Mouse (Mus musculus): ENCODE measurements around the gene Lcn2. TPM values are rescaled to one million over a fixed set of nuclear protein-coding genes. Genes with fewer than 3 reads are reported as not detected.

Lcn2 gene
- polyA plus RNA-seq, 1 experiment = 1.0 TPM

DNA sequence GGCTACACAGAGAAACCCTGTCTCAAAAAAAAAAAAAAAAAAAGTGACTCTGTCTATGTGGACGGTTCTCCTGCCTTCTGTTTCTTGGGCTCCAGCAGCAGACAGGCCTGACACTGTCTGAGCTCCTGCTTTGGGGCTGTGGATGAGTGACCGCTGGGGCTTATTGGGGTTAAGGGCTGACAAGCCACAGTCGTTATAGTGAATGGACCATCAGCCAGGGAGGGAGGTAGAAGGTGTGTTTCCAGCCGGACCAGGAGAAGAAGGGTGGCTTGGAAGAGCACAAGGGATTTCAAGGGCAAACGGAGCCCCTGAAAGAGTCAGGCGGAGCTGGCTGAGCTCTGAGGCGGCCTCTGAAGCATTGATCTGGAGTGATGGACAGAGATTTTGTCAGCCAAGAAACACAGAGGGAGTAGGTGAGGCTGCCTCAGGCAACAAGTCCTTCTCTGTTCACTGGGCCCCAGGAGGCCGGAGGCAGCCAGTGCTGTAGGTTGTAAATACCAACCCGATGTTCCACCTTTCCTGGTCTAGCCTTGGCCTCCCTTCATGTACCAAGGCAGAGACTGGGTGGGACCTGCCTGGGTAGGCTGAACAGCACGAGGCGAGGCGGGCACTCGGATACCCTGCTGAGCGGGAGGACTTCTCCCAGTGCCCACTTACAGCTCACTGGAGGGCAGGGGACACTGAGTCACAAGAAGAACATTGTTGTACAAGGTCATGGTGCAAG is 43.3 kb downstream of the Lcn2 start:
- peak; percentile 47 to 58 for DNase-seq
- H3K27me3 ChIP-seq (ENCODE audit: control insufficient read depth, insufficient read depth, low read length) = no peaks in the 10 kb centered on the region
- TF ChIP-seq POLR2A (IDR thresholded peaks at IDR 0.05; ENCODE audit: borderline replicate concordance, insufficient read depth, low read length) = no peak
- TF ChIP-seq CTCF (IDR thresholded peaks at IDR 0.05; ENCODE audit: borderline replicate concordance, insufficient read depth, low read depth, low read length) = no peak
- peaks cover 80% of the 10 kb centered on the region for H3K4me1 ChIP-seq (ENCODE audit: control insufficient read depth, insufficient read depth, low read length)
- WGBS = 32% methylated on average over 14 of the region's 14 CpGs
- H3K27ac ChIP-seq (ENCODE audit: insufficient read depth, low read length) = peak overlapping the region; percentile 98
- peak overlapping the region; percentile 1 for H3K4me3 ChIP-seq (replicated peaks; ENCODE audit: insufficient read depth, low read depth, low read length)

- DNase-seq = peak; percentile 98 to 99
Observed at GRCm38 (mm10) chr2:32344056-32344455, 44.0 kb downstream of the Lcn2 start.

DNA sequence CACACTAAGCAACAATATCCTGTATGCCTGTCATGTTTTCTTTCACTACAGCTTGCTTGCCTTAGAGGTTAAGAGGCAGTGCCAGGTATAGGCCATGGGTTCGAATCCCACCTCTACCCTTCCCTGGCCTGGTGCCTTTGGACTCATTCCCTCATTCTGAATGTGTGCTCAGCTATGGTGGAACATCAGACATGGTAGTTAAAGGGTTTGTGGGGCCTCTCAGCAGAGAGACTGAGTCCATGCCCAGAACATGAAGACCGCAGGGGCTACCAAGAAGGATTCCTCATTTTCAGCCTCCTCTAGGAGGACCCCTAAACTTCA is 44.7 kb downstream of the Lcn2 start:
- TF ChIP-seq POLR2A (IDR thresholded peaks at IDR 0.05; ENCODE audit: borderline replicate concordance, insufficient read depth, low read length) = no peak
- no peak for TF ChIP-seq CTCF (IDR thresholded peaks at IDR 0.05; ENCODE audit: borderline replicate concordance, insufficient read depth, low read depth, low read length)
- no peak for DNase-seq
- no peak overlapping the region for H3K4me3 ChIP-seq (replicated peaks; ENCODE audit: insufficient read depth, low read depth, low read length)
- H3K27me3 ChIP-seq (ENCODE audit: control insufficient read depth, insufficient read depth, low read length) = no peaks in the 10 kb centered on the region
- WGBS = 70% methylated on average over 2 of the region's 2 CpGs
- H3K4me1 ChIP-seq (ENCODE audit: control insufficient read depth, insufficient read depth, low read length) = peaks cover 69% of the 10 kb centered on the region
- peak overlapping the region; percentile 92 for H3K27ac ChIP-seq (ENCODE audit: insufficient read depth, low read length)

More at GRCm38 (mm10) chr2:32344056-32344455, 44.0 kb downstream of the Lcn2 start:
- WGBS = 7% methylated on average over 10 of the region's 10 CpGs
- Histone ChIP-seq H3K4me3 (replicated peaks; ENCODE audit: insufficient read depth, low read depth, low read length) (no peak overlapping the region), H3K27me3 (ENCODE audit: control insufficient read depth, insufficient read depth, low read length) (no peaks in the 10 kb centered on the region), H3K4me1 (ENCODE audit: control insufficient read depth, insufficient read depth, low read length) (peaks cover 76% of the 10 kb centered on the region), H3K27ac (ENCODE audit: insufficient read depth, low read length) (peak overlapping the region; percentile 98)
- TF ChIP-seq CTCF (IDR thresholded peaks at IDR 0.05; ENCODE audit: borderline replicate concordance, insufficient read depth, low read depth, low read length) (no peak), POLR2A (IDR thresholded peaks at IDR 0.05; ENCODE audit: borderline replicate concordance, insufficient read depth, low read length) (peak; percentile 16; the same call in 1 of the 2 replicates)

- H3K27ac ChIP-seq (ENCODE audit: insufficient read depth, low read length) = peak overlapping the region; percentile 92
- H3K4me1 ChIP-seq (ENCODE audit: control insufficient read depth, insufficient read depth, low read length) = peaks cover 67% of the 10 kb centered on the region
- H3K27me3 ChIP-seq (ENCODE audit: control insufficient read depth, insufficient read depth, low read length) = no peaks in the 10 kb centered on the region
- no peak overlapping the region for H3K4me3 ChIP-seq (replicated peaks; ENCODE audit: insufficient read depth, low read depth, low read length)
- DNase-seq = peak; percentile 88 to 97
- WGBS = 11% methylated on average over 6 of the region's 6 CpGs
- TF ChIP-seq CTCF (IDR thresholded peaks at IDR 0.05; ENCODE audit: borderline replicate concordance, insufficient read depth, low read depth, low read length) (no peak), POLR2A (IDR thresholded peaks at IDR 0.05; ENCODE audit: borderline replicate concordance, insufficient read depth, low read length) (peak; percentile 43; the same call in 1 of the 2 replicates)
Observed at GRCm38 (mm10) chr2:32342539-32343350, 45.3 kb downstream of the Lcn2 start.

- peaks cover 67% of the 10 kb centered on the region for H3K4me1 ChIP-seq (ENCODE audit: control insufficient read depth, insufficient read depth, low read length)
- no peak for DNase-seq
- no peaks in the 10 kb centered on the region for H3K27me3 ChIP-seq (ENCODE audit: control insufficient read depth, insufficient read depth, low read length)
- TF ChIP-seq CTCF (IDR thresholded peaks at IDR 0.05; ENCODE audit: borderline replicate concordance, insufficient read depth, low read depth, low read length) (no peak), POLR2A (IDR thresholded peaks at IDR 0.05; ENCODE audit: borderline replicate concordance, insufficient read depth, low read length) (no peak)
- H3K27ac ChIP-seq (ENCODE audit: insufficient read depth, low read length) = peak overlapping the region; percentile 92
- H3K4me3 ChIP-seq (replicated peaks; ENCODE audit: insufficient read depth, low read depth, low read length) = no peak overlapping the region
- 41% methylated on average over 4 of the region's 4 CpGs for WGBS
Observed at GRCm38 (mm10) chr2:32342039-32342438, 46.0 kb downstream of the Lcn2 start.

DNA sequence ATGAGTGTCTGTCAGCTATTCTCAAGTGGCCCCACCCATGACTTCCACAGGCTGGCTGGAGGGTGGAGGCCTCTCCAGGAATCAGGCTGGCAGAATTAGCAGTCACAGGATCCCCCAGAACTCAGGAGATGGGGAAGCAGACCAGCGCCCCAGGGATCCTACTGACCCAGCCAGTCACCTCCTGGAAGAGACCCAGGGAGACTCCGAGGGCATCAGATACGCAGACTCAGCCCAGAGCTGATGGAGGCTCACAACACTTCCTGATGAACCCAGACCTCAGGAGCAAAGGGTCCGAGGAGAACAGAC is 46.5 kb downstream of the Lcn2 start:
- H3K4me3 ChIP-seq (replicated peaks; ENCODE audit: insufficient read depth, low read depth, low read length) = no peak overlapping the region
- peak in 1 of 2 experiments; percentile 66 for DNase-seq
- H3K27me3 ChIP-seq (ENCODE audit: control insufficient read depth, insufficient read depth, low read length) = no peaks in the 10 kb centered on the region
- 26% methylated on average over 4 of the region's 4 CpGs for WGBS
- peak overlapping the region; percentile 92 for H3K27ac ChIP-seq (ENCODE audit: insufficient read depth, low read length)
- no peak for TF ChIP-seq CTCF (IDR thresholded peaks at IDR 0.05; ENCODE audit: borderline replicate concordance, insufficient read depth, low read depth, low read length)
- TF ChIP-seq POLR2A (IDR thresholded peaks at IDR 0.05; ENCODE audit: borderline replicate concordance, insufficient read depth, low read length) = no peak
- peaks cover 62% of the 10 kb centered on the region for H3K4me1 ChIP-seq (ENCODE audit: control insufficient read depth, insufficient read depth, low read length)

DNA sequence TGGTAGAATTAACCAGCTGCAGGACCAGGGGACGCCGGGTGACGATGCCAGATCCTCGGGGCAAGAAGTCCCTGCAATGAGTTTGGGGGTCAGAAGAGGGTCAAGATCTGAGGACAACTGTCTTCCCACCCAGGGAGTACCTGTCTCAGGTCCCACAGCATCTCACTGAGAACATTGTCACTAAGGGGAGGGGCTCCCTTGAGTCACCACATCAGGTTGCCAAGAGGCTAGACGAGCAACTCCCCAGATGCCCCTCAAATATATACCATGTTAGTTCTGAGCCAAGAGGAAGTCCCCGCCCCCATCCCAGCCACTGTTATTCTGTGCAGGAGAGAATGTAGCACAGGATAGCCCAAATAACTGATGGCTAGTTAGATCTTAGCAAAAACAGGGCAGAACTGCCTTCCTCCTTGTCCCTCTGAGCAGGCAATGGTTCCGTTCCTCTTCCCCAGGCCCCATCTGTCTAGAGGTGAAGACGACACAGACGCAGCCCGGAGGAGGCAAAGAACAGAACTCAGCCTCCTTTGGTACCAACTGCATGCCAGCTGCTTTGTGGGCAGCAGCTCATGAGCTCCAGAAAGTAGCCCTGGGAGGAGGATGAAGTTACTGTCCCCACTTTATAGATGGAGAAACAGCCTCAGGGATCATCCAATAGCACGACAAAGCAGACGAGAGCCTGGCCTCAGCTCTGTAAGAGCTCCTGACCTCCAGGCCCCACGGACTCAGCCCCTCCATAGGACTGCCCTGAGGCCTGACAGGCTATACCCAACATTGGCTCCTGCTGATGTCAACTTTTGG is 47.0 kb downstream of the Lcn2 start:
- 35% methylated on average over 13 of the region's 13 CpGs for WGBS
- TF ChIP-seq CTCF (IDR thresholded peaks at IDR 0.05; ENCODE audit: borderline replicate concordance, insufficient read depth, low read depth, low read length) = no peak
- TF ChIP-seq POLR2A (IDR thresholded peaks at IDR 0.05; ENCODE audit: borderline replicate concordance, insufficient read depth, low read length) = no peak
- Histone ChIP-seq H3K27me3 (ENCODE audit: control insufficient read depth, insufficient read depth, low read length) (no peaks in the 10 kb centered on the region), H3K4me1 (ENCODE audit: control insufficient read depth, insufficient read depth, low read length) (peaks cover 59% of the 10 kb centered on the region), H3K27ac (ENCODE audit: insufficient read depth, low read length) (peak overlapping the region; percentile 92), H3K4me3 (replicated peaks; ENCODE audit: insufficient read depth, low read depth, low read length) (no peak overlapping the region)
- DNase-seq = peak; percentile 59 to 65

Measured in cerebellum, adult 2 months (tissue).